Mouse (Mus musculus) frontal cortex, postnatal 36 days (tissue): ENCODE measurements at regions not wholly inside any gene's neighbourhood (a gene's known extent, or its start where the extent isn't known, plus 50 kb on each side); places are given as distances from the start of the nearest gene placed in this dataset.
"Not testable (repeated sequence)": the region's sequence is repeated elsewhere in the genome, so short reads cannot be mapped to it uniquely, and the experiment has no call there.

Source experiments
- DNase-seq, 2 experiments: peaks; one replicate each; pipeline ENCODE4 v3.0.0; 2022; ENCODE audit warnings: low spot score in 2 of 2

GRCm38 (mm10) chr7:82047456-82047855, 55.4 kb upstream of the Bnc1 start:
- DNase-seq: no peak

GRCm38 (mm10) chr7:82053411-82053810, 61.3 kb upstream of the Bnc1 start:
- no peak for DNase-seq

GRCm38 (mm10) chr7:82056551-82057230, 64.6 kb upstream of the Bnc1 start:
- DNase-seq: no peak

- no peak for DNase-seq
Observed at GRCm38 (mm10) chr7:82063407-82063806, 71.3 kb upstream of the Bnc1 start.

GRCm38 (mm10) chr7:82069629-82070450, 77.7 kb upstream of the Bnc1 start:
- peak in 1 of 2 experiments; percentile 3 for DNase-seq

- no peak for DNase-seq
Observed at GRCm38 (mm10) chr7:82070946-82071727, 79.0 kb upstream of the Bnc1 start.

- peak in 1 of 2 experiments; percentile 46 for DNase-seq
Observed at GRCm38 (mm10) chr7:82075359-82075758, 83.3 kb upstream of the Bnc1 start.

- DNase-seq: no peak
Observed at GRCm38 (mm10) chr7:82081851-82082250, 89.8 kb upstream of the Bnc1 start.

- no peak for DNase-seq
Observed at GRCm38 (mm10) chr7:82082883-82083282, 90.8 kb upstream of the Sh3gl3 start.

GRCm38 (mm10) chr7:82084473-82084872, 89.2 kb upstream of the Sh3gl3 start:
- DNase-seq: no peak

GRCm38 (mm10) chr7:82085205-82085604, 88.4 kb upstream of the Sh3gl3 start:
- no peak for DNase-seq

GRCm38 (mm10) chr7:82098136-82098535, 75.5 kb upstream of the Sh3gl3 start:
- no peak for DNase-seq

GRCm38 (mm10) chr7:82101314-82101713, 72.3 kb upstream of the Sh3gl3 start:
- no peak for DNase-seq

- no peak for DNase-seq
Observed at GRCm38 (mm10) chr7:82105631-82106030, 68.0 kb upstream of the Sh3gl3 start.

- not testable (repeated sequence) for DNase-seq
Observed at GRCm38 (mm10) chr7:82109141-82109540, 64.5 kb upstream of the Sh3gl3 start.

GRCm38 (mm10) chr7:82109550-82109949, 64.1 kb upstream of the Sh3gl3 start:
- no peak for DNase-seq

GRCm38 (mm10) chr7:82109977-82110376, 63.7 kb upstream of the Sh3gl3 start:
- DNase-seq: no peak

- no peak for DNase-seq
Observed at GRCm38 (mm10) chr7:82112046-82112445, 61.6 kb upstream of the Sh3gl3 start.

GRCm38 (mm10) chr7:82115646-82116045, 58.0 kb upstream of the Sh3gl3 start:
- no peak for DNase-seq

GRCm38 (mm10) chr7:82119266-82119665, 54.4 kb upstream of the Sh3gl3 start:
- DNase-seq: peak; percentile 82 to 94

- no peak for DNase-seq
Observed at GRCm38 (mm10) chr7:82119866-82120265, 53.8 kb upstream of the Sh3gl3 start.

GRCm38 (mm10) chr7:82121746-82122145, 51.9 kb upstream of the Sh3gl3 start:
- DNase-seq: peak; percentile 68 to 75
